Mouse (Mus musculus): ENCODE data around the gene Tlr7. TPM values are rescaled to one million over a fixed set of nuclear protein-coding genes. Genes with fewer than 3 reads are reported as not detected.
A peak's percentile ranks its signal among the peaks of the same experiment; 100 is the strongest.
"Not testable (repeated sequence)": the region's sequence is repeated elsewhere in the genome, so short reads cannot be mapped to it uniquely, and the experiment has no call there.

Tlr7 gene
- 1 to 10 TPM; 1.6 to 7.8 (median 4.4) TPM for polyA plus RNA-seq (2017; shearing (Covaris generic))

DNA sequence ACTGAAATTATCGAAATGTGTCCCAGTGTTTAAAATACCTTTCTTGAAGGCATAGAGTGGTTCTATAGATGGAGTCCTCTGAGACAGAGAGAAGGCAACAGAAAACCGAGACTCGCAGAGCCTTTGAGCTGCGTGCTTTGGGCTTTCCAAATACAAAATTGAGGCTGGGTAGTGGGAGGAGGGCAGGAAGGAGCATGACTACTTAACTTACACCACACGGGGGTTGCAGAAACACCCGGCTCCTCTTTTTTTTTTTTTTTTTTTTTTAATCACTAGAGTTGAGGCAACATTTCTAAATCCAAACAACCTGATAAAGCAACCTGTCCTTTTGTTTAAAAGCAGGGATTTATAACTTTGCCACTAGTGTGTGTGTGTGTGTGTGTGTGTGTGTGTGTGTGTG, at the start of gene Tlr7:
Gene Tlr7 (minus strand): TSS at position 160 of the 400 bp plus-strand sequence.
- ATAC-seq: peak; percentile 76

DNA sequence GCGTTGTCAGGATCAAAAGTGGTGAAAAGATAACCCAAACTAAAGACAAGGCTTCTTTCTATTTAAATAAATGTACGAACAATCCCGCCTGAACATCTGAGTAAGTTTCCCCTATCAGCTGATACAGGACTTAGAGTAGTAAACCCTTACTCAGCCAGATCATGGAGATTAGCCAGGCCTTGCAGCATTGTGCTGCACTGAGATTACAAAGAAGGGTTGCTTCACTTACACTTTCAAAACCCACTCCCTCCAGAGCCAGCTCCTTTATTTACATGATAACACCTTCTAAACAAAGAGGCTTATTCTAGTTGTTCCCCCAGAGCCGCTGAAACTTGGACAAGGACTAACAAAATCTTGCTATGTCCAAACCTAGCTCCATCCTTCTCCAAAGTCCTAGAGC, 49.7 kb upstream of the Tlr7 start:
- no peak for ATAC-seq

DNA sequence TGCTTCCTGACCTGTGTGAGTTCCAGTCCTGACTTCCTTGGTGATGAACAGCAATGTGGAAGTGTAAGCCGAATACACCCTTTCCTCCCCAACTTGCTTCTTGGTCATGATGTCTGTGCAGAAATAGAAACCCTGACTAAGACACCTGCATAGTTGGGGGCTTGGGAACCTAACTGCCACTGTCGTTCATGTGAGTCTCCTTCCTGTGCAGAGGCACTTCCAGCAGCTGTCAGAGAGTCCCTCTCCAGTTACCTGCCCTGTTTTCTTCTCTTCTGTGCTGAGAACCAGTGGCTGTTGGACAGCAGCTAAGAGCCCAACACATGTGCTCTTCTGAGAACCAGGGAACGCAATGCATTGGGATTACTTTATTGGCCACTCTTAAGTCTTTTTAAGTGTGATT, 30.9 kb upstream of the Tlr7 start:
- ATAC-seq: not testable (repeated sequence)

DNA sequence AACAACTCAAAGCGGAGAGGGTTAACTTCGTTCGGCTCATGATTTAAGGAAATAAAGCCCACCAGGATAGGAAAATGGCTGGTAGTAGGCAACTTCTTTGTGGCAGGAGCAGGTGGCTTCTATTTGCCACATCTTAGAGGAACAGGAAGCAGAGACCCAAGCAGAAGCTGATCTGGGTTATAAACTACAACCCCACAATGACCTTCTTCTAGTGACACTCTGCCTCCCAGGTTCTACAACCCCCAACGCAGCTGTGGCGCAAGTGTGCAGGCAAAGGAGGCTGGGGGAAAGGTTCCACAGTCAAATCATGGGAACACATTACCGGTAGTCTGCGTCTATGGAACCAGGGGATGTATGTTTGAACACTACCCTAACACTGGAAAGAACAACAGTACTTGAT, 29.3 kb upstream of the Tlr7 start:
- ATAC-seq: no peak

DNA sequence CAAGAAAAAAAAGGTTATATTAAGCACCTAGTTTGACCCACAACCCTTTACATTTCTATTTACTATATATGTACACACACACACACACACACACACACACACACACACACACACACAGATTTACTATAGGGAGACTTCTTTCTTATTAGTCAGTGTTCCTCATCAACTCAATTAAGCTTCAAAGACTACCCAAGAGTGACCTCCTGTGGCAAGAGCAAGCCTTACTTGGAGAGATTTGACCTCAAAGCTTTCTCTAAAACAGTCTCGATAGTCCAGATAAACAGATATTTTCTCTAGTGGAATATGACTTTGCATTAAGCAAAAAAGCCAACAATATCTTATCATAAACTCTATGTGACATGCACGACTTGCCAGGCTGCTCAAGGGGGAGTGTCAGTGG, 27.1 kb upstream of the Tlr7 start:
- peak; percentile 60 for ATAC-seq

DNA sequence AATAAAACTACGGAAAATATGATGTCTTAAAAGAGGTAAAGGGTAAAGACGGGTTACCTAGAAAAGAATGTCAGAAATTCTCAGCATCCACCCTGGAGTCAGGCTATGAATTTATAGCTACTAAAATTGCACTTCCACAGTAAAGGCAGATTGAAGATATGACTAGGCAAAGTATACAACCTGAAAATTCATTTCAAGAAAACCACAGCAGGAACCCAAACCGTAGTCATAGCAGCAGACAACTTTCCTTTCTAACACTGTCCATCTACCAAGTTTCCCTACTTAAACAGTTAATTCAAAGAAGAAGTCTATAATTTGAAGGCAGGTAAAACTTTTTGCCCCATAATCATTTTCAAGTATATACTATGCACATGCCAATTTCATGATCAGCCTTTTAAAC, 25.6 kb upstream of the Tlr7 start:
- ATAC-seq: no peak

DNA sequence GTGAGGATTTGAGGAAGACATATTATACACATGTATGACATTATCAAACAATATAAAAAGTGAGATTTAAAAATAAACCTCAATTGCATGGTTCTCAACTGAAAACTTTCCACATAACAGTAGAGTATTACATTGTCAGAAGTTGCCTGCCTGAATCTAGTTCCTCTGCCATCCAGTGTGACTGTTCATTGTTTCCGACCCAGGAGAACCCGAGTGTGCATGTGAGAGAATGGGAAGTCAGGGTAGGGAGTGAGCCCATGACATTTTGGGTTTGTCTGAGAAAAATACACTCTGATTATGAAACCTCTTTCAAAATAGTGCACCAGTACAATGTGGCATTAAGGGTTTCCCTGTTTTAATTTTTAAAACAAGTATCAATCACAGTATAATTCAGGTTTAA, 23.3 kb upstream of the Tlr7 start:
- no peak for ATAC-seq

DNA sequence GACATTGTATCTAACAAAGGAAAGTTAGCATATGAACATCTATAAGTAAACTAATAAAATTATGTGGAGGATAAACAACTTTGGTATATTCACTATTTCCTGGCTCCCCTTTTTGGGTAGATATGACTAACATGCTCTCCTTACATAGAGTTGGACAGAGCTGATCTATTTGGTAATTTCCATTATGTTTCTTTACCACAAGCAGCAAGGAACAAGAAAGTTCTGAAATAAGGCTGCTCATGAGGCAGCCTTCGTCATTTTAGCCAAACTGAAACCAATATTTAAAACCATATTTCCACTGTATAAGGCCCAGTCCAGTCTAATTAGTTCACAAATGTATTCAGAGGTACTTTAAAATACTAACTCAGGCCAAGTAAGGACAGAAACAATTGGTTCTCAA, 16.1 kb upstream of the Tlr7 start:
- no peak for ATAC-seq

DNA sequence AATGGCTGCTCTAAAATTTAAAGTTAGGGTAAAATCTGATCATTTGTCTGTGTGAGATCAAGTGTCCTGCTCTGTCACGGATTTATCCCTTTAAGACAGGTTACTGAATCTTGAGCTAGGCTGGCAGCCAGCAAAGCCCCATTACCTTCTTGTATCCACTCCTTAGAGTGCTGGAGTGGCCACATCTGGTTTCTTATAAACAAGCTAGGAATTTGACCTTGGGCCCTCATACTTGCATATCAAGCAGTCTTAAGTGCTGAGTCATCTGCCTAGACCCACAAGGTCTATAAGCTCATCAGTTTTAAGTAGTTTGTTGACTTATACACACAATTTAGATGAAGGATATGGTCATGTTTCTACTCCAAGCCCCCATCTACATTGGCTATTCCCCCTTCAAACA, 14.0 kb upstream of the Tlr7 start:
- no peak for ATAC-seq

DNA sequence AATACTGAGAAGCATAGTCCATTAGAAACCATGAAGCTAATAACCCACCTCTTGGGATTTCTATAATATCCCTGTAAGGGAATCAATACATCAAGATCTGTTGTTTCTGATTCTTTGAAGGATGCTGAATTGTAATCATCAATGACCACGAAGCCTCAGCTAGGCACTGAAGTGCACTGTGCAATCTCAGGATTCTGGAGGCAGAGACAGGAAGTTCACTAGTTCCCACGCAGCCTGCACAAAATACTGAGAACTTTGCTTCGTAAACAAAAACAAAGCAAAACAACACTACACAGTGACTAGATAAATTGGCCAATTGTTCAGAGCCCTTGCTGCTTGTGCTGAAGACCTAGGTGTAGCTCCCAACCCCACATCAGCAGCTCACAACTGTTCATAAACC, 11.5 kb upstream of the Tlr7 start:
- ATAC-seq: no peak

DNA sequence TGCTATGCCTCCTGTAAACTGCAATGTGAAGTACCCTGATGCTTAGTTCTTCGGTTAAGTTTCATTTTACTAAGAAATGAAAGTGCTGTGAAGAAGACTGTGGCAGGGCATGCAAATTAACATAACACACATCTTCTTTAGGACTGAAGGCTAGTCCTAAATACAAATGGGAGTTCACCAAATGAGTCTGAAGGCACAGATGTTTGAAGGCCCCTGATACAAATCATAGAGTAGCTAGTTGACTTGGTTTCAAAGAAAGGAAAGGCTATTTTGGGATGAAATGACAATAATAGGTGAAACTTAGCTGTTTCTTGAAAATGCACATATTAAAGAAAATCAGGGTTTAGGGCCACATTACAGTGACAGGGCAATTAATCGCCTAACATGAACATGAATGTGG, 9.8 kb upstream of the Tlr7 start:
- no peak for ATAC-seq

DNA sequence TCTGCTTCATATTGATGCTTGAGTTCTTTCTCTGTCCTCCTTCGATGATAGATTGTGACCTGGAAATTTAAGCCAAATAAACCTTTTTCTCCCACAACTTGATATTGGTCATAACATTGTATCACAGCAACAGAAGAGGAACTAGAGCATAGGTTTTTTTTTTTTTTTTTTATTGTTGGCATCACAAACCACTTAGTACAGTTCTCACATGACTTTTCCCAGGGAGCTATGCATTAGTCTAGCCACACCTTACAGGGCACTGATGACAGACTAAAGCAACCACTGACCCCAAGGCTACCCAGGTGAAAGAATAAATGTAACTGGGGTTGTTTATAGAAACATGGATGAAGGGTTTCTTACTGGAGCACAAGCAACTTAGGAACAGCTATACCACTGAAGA, 7.6 kb upstream of the Tlr7 start:
- ATAC-seq: no peak

DNA sequence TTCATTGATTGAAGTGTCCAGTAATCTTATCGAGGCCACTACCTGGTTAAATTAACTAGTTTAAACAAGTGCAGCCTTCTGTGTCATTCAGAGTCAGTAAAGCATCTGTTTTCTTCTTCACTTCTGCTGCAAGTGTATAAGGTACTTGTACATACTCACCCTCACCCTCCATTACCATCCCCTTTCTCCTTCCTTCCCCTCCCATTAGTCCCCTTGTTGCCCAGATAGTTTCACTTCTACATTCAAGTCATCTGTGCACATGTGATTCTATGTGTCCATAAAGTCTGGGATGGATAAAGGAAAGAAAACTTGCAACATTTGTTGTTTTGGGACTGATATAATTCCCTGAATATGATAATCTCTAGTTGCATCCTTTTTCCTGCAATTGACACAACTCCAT, 4.2 kb upstream of the Tlr7 start:
- no peak for ATAC-seq

DNA sequence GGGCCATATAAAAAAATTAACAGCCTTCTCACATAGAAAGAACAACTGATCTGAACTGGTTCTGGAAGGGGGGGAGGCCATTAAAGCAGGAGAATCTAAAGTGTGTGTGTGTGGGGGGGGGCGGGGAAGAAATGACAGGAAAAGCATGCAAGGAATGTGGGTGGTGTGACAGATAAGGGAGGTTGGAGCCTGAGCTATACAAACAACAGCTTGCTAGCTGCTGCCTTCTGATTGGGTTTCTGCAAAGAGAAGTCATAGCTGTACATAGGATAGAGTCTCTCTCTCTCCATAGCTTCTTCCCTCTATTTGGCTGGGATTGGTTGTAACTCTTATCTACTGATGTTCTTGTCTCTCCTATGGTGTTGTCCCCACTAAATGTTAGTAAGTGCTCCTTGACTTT, 2.2 kb upstream of the Tlr7 start:
- no peak for ATAC-seq

DNA sequence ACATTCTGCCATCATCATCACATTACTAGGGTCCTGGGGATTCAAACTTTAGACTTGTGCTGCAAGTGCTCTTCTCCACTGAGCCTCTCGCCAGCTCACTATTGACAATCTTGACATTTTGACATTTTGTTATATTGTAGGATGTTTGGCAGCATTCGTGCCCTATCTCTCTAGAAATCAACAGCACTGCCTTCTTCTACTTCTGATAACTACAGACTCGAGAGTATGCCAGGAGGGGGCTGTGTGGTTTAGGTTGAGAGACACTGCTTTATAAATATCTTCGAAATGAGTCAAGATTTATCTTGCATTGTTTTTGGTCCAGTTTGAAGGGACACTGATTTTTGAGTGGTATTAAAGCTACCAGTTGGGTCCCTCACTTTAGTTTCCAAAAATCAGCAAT, 635 bp upstream of the Tlr7 start:
- ATAC-seq: peak; percentile 44

DNA sequence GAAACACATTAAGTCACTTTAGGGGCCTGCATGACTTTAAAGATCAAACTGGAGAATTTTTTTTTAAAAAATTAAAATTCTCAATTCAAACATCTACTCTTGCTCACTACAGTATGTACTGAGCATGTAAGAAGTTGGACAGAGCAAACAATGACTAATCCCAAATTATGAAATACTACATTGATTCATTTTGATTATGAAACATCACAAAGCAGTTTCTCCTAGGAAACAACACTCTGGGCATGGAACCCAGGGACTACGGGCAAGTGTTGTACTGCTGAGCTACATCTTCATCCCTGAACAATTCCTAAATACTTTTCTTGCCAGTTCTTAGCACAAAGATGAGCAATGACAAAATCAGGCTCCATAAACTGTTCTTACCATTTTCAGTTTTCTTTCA, 738 bp downstream of the Tlr7 start:
- no peak for ATAC-seq

DNA sequence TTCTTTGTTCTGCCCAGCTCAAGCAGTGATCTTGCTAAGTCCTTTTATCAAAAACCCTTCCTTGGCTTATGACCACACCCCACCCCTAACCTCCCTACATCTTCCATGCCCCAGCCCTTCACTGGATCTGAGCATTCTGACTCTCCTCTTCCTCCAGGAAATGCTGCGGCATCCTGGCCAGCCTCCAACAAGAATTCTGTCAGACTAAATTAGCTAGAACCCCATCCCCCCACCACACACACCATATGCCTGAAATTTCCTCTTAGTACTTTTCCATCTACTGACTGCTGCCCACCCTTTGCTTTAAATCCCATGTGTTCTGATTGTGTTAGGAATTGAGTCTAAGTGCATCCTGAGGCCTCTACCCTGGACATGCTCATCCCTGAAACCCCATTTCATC, 1.3 kb downstream of the Tlr7 start:
- no peak for ATAC-seq

DNA sequence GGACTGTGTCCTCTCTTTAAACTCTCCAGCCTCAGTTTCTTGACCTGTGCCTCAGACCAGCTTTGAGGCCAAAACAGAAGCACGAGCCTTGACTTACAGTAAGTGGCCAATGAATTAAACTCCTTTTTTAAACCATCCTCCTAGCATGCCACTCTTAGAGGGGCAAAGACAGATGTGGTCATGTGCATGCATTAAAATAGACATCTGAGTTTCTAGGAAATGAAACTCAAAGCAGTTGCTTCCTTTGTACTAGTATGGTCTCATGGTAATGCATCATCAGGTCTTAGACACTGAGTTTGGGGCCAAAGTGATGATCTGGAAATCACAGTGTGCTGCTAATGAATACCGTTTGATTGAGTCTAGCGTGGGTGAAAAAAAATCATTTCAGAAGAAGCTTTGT, 1.8 kb downstream of the Tlr7 start:
- no peak for ATAC-seq

DNA sequence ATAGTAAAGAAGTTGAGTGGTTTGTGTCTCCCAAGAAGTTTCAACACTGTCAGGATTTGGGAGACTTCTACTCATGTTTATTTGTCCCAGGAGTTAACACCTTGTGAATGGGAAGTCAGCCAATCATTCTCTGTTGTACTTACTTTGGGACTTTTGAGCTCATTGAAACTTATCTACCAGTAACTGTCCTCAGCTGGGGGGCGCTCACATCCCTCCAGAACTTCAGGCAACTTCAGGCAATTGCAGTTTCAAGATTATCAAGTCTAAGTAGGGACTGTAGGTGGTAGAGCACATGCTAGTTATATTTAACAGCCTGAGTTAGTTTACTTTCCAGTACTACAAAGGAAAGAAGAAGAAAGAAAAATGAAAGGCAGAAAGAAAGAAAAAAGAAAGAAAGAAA, 6.6 kb downstream of the Tlr7 start:
- ATAC-seq: no peak

DNA sequence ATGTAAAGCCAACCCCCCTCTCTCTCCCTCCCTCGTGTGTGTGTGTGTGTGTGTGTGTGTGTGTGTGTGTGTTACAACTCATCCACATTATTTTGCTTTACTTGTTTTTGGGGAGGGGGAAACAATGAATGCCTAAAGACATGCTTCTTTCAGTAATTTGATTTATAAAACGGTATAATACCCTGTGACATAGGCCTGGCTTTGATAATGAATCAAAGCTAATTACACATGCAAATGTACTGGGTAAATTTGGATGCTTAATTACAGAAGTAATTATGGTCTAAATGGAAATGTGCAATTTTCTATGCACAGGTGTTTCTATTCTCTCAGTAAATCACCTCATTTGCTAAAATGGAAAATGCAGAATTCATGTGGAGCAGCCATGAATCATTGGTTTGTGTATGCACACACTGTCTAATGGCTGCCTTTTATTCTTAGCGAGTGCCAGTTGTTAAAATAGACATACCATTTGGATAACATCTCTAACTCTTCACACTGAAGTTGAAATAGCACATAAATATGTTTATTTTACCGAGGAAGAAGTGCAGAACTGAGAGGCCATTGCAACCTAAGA, 9.0 kb downstream of the Tlr7 start:
- no peak for ATAC-seq

DNA sequence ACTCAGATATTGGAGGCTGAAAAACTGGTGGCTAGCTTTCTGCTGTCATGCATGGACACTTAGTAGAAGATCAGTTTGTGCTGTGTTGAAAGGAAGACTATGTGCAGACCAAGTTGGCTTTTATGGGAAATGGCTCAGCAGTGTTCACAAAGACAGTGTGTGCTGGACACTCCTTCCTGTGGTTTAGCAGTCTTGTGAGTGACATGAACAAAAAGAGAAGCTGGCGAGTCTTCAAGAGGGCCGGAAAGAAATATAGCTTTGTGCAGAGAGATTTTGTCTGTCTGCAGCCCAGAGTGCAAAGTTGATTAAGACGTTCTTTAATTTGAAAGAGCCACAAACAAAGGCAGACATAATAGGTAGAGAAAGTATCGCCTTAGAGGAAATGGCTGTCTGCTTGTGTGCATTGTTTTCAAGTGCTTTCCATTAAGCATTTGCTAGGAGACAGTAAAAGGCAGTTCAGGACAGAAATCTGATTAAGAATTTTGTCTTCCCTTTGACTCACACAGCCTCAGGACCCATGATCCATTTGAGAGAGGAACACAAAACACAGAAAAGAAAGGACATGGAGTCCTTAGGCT, 11.4 kb downstream of the Tlr7 start:
- no peak for ATAC-seq

DNA sequence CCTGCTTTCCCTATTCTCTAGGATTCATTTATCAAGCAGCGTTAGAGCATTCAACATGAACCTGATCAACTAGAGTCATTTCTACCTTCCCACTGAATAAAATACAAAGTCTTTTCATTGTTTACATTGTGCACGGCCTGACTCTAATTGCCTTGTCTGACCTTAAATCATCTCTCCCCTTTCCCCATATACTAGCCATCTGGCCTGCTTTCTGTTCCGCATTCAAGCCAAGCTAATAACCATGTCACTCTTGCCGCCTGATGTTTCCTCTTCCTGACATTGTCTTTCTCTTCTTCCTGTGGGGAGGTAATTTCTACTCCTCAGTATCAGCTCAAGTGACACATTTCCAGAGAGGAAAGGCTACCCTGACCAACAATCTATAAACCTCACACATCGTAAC, 14.6 kb downstream of the Tlr7 start:
- ATAC-seq: no peak

DNA sequence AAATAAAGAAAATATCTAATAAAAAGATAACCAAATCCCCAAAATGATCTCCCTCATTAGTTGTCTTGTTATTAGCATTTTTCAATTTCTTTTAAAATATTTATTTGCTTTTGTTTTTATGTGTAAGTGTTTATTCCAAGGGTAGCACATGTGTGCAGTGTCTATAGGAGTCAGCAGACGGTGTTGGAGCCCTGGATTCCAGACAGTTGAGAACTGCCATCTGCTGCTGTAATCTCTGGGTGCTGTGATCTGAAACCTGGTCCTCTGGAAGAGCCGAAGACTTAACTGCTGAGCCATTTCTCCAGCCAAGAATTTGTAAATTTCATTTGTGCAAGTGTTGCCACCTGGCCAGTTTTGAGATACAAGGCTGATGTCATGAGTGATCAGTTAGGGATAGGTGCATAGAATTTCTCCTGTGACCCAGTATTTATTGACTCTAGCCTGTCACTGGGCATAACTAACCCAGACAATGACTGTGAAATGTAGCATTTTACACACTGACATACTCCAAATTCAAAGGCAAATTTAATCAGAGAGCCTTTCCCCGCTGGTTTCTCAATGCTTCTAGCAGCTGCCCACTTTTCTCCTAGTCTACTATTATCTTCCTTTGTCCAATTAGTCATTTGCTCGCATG, 15.1 kb downstream of the Tlr7 start:
- ATAC-seq: no peak

DNA sequence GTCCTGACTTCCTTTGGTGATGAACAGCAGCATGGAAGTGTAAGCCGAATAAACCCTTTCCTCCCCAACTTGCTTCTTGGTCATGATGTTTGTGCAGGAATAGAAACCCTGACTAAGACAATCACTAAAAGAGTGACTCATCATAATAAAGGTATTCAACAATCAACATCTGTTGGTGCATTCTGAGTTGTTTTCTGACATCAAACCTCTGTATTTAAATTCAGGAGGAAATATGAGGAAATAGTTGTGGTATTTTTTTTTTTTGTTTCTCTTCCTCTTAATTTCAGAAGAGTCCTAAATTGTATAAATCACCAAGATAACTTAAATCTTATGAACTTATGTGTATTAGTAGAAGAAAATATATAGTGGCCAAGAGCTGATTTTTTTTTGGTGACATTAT, 28.3 kb downstream of the Tlr7 start:
- ATAC-seq: not testable (repeated sequence)

DNA sequence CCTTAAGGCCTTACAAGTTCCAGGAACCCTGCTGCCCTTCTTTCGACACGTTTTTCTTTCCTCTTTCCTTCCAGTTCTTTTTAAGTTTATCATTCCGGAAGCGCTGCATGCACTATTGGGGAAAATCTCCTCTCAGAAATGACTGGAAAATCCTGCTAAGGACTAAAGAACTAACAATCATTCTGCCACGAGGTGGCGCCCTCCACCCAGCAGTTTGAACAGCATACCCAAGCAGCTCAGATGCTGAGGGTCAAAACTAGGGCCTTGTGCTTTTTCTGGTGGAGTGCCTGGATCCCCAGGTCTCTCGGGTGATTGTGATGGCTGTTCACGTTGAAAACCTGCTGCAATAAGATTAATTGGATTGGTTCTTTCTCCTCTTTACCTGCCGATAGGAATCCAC, 53.4 kb downstream of the Tlr7 start:
- ATAC-seq: no peak

Data from inflammation-experienced regulatory T-cells, adult 6 months (primary cell).